Mouse (Mus musculus) lung, adult 2 months (tissue): Measurements from ENCODE around the gene Hsp90aa1. TPM values are rescaled to one million over a fixed set of nuclear protein-coding genes. Genes with fewer than 3 reads are reported as not detected.
A peak's percentile ranks its signal among the peaks of the same experiment; 100 is the strongest.

Experiments
- DNase-seq: peaks from one replicate; pipeline ENCODE4 v3.0.0; 2022
- H3K4me1 ChIP-seq: fragments of 200-500 bp; 2 replicates; pipeline ENCODE4 v1.6.1; 2011; ENCODE audit warnings: low read length; ENCODE audit not compliant: control insufficient read depth, insufficient read depth
- H3K4me3 ChIP-seq: fragments of 200-500 bp; replicated peaks from 2 replicates; pipeline ENCODE3; 2011; ENCODE audit warnings: low read depth, mild to moderate bottlenecking, control low read depth, low read length; ENCODE audit errors: extremely low read depth
- CTCF ChIP-seq: fragments of 200-500 bp; IDR thresholded peaks from 2 replicates; pipeline ENCODE4 v1.5.1; 2011; ENCODE audit warnings: mild to moderate bottlenecking, low read length, control low read depth; ENCODE audit not compliant: insufficient read depth
- POLR2A ChIP-seq: fragments of 200-500 bp; IDR thresholded peaks from 2 replicates; pipeline ENCODE4 v1.6.1; 2011; ENCODE audit warnings: low read depth, mild to moderate bottlenecking, control low read depth, low read length, borderline replicate concordance; ENCODE audit errors: extremely low read depth
- WGBS: fragments of 180-500 bp; shearing (Covaris S2); methylation state at CpG from one replicate; pipeline ENCODE4 v1.1.7; 2018; 5-methylcytosine and 5-hydroxymethylcytosine counted together
- polyA plus RNA-seq: library from polyadenylated mRNA; depleted of rRNA; stranded (reverse); fragments of >200 nt; gene quantifications from 2 replicates; pipeline ENCODE4 v1.2.3, GENCODE M21; 2012

Gene Hsp90aa1
- polyA plus RNA-seq, 1 experiment, result 105 TPM

GRCm38 (mm10) chr12:110687894-110688734 lies 14.4 kb downstream of the Hsp90aa1 start:
- Histone ChIP-seq H3K4me1 (peaks cover 9% of the 10 kb centered on the region), H3K4me3 (no peak overlapping the region)
- peak; percentile 79 for DNase-seq
- 46% methylated on average over 12 of the region's 12 CpGs for WGBS
- TF ChIP-seq CTCF (no peak), POLR2A (no peak)

DNA sequence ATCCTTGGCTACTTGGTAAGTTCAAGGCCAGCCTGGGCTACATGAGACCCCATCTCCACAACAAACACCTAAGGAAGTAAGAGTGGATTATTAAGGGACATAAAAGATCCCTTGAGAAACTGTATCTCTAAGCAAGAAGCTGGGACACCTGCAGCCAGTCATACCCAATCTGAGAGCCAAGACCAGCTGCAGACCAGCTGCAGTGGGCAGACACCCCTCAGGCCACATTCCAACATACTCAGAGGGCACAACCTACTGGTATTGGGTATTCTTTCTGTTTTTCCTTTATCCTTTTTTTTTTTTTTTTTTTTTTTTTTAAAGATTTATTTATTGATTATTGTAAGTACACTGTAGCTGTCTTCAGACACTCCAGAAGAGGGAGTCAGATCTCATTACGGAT lies 18.9 kb downstream of the Hsp90aa1 start:
- TF ChIP-seq POLR2A (no peak), CTCF (no peak)
- no CpG with 5 or more reads among the region's 1 CpGs for WGBS
- H3K4me3 ChIP-seq, result no peak overlapping the region
- DNase-seq, result no peak
- peaks cover 9% of the 10 kb centered on the region for H3K4me1 ChIP-seq

- no peak within 1 kb of the TSS for H3K4me3 ChIP-seq
- H3K4me1 ChIP-seq, result peaks cover 2% of the 10 kb centered on the region; the same call in 1 of the 2 replicates
- DNase-seq, result no peak
- TF ChIP-seq CTCF, result no peak
- TF ChIP-seq POLR2A, result no peak
- WGBS, result 72% methylated on average over 9 of the region's 9 CpGs
These were observed 19.8 kb downstream of the Hsp90aa1 start, which contains the start of gene 1700001K19Rik for GRCm38 (mm10) chr12:110682561-110683299. TSS of gene 1700001K19Rik (minus strand) at chr12:110682619.

DNA sequence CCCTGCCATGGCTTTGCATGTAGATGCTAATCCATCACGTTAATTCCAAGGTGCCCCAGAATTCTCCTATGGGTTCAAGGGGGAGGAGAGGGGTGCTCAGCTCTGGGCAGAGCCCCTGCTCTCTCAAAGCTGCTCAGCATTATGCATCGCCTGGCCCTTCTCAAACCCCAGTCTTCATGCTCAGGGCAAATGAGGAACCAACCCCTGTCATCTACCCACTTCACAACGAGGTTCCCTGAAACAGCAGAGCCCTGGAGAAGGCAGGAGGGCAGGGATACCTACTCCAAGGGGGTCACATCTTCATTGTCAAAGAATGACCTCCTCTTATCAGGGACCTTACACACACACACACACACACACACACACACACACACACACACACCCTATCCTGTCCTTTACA lies 20.6 kb downstream of the Hsp90aa1 start:
- H3K4me1 ChIP-seq, result 0 out of 2 replicates have a peak, but pooled peaks cover 1% of the 10 kb centered on the region
- TF ChIP-seq POLR2A (no peak), CTCF (no peak)
- DNase-seq, result no peak
- H3K4me3 ChIP-seq, result no peak overlapping the region
- WGBS, result 59% methylated on average over 3 of the region's 3 CpGs

GRCm38 (mm10) chr12:110681191-110681590 lies 21.3 kb downstream of the Hsp90aa1 start:
- 22% methylated on average over 7 of the region's 7 CpGs for WGBS
- H3K4me3 ChIP-seq, result no peak overlapping the region
- H3K4me1 ChIP-seq, result no peaks in the 10 kb centered on the region
- TF ChIP-seq POLR2A (no peak), CTCF (no peak)
- DNase-seq, result no peak

GRCm38 (mm10) chr12:110674243-110674642 lies 28.3 kb downstream of the Hsp90aa1 start:
- no peak for DNase-seq
- Histone ChIP-seq H3K4me3 (no peak overlapping the region), H3K4me1 (no peaks in the 10 kb centered on the region)
- no peak for TF ChIP-seq CTCF
- TF ChIP-seq POLR2A, result no peak
- WGBS, result 50% methylated on average over 5 of the region's 5 CpGs

DNA sequence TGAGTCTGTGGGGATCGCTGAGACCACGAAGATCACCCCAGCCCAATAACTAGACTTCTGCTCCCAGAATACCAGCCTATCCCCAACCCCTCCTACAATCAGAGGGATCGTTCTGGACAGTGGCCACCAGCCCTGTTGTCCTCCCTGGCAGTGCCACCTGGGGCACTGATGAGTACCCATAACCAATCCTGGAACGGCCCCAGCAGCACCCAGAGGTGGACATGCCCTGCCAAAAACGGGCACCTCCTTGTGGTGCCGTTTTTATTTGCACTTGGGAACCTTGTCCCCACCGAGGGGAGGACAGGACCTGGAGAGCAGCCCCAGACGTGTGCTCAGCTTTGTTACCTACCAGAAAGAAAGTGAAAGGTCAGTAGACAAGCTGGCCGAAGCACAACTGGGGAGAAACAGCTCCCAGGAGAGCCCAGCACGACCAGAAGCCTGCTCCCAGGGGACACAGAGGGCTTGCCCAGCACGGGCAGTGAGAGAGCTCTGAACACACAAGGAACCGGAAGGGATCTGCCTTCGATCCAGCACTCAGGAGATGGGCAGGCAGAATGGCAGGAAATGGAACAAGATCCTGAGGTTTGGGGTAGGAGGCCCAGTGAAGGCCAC lies 35.0 kb downstream of the Hsp90aa1 start:
- Histone ChIP-seq H3K4me3 (no peak overlapping the region), H3K4me1 (no peaks in the 10 kb centered on the region)
- no peak for DNase-seq
- WGBS, result 69% methylated on average over 13 of the region's 13 CpGs
- TF ChIP-seq POLR2A, result no peak
- no peak for TF ChIP-seq CTCF

DNA sequence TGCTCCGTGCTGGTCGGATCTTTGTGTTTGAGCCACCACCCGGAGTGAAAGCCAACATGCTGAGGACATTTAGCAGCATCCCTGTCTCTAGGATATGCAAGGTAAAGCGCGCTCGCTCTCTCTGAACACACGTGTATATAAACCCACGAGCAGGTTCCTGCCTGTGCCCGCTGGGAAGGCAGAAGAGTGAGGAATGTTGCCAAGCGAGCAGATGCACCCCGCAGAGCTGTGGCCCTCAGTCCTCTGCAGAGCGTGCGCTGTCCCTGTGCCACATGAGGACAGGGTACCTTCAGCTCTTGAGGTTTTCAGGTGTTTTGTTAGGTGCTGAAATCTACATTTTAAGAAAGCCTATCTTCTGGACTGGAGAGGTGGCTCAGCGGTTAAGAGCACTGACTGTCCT lies 40.8 kb downstream of the Hsp90aa1 start:
- no peak for DNase-seq
- WGBS, result 95% methylated on average over 14 of the region's 14 CpGs
- no peak overlapping the region for H3K4me3 ChIP-seq
- TF ChIP-seq CTCF (no peak), POLR2A (no peak)
- no peaks in the 10 kb centered on the region for H3K4me1 ChIP-seq

GRCm38 (mm10) chr12:110651464-110651863 lies 51.1 kb downstream of the Hsp90aa1 start:
- TF ChIP-seq CTCF, result no peak
- no peak for TF ChIP-seq POLR2A
- WGBS, result 96% methylated on average over 17 of the region's 17 CpGs
- H3K4me3 ChIP-seq, result no peak overlapping the region
- no peak for DNase-seq
- no peaks in the 10 kb centered on the region for H3K4me1 ChIP-seq
